Mouse (Mus musculus): ENCODE results near the gene Ggt1. TPM values are rescaled to one million over a fixed set of nuclear protein-coding genes. Genes with fewer than 3 reads are reported as not detected.

Gene Ggt1
- polyA plus RNA-seq, 1 experiment from 2014 or later: 40.9 TPM

DNA sequence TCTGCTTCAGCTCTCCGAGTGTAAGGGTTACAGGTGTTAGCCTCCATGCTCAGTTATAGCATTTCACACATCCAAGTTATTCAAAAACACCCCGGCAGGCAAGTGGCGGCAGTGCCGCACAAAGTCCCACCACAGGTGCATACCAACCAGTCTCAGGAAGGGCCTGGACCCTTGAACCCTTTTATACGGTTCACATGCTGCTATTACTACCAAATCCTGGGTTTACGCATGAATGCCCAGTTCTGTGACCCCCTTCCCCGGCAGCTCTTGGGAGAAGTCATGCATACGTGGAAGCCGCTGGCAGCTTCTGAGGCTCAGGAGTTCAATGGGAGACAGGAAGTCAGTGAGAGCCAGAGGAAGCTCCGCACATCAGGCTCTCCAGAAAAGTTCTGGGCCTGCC is 11.8 kb downstream of the Ggt1 start:
- H3K27ac ChIP-seq (ENCODE audit: low read length): no peak overlapping the region
- no peak overlapping the region for H3K4me3 ChIP-seq (ENCODE audit: low read depth, low read length)
- no peak overlapping the region for H3K4me2 ChIP-seq (ENCODE audit: low read depth, low read length)
- H3K9me3 ChIP-seq (replicated peaks; ENCODE audit: control insufficient read depth, low read length): no peaks in the 10 kb centered on the region
- 67% methylated on average over 10 of the region's 10 CpGs for WGBS (ENCODE audit: insufficient replicate concordance)
- no peak for ATAC-seq (ENCODE audit: low read depth)
- no peaks in the 10 kb centered on the region for H3K27me3 ChIP-seq (ENCODE audit: control insufficient read depth, insufficient read depth, low read depth, low read length)
- H3K9ac ChIP-seq (ENCODE audit: low read depth, low read length): no peak overlapping the region
- H3K36me3 ChIP-seq (ENCODE audit: control insufficient read depth, insufficient read depth): no peaks in the 10 kb centered on the region
- no peaks in the 10 kb centered on the region for H3K4me1 ChIP-seq (ENCODE audit: control insufficient read depth, low read depth, low read length)

DNA sequence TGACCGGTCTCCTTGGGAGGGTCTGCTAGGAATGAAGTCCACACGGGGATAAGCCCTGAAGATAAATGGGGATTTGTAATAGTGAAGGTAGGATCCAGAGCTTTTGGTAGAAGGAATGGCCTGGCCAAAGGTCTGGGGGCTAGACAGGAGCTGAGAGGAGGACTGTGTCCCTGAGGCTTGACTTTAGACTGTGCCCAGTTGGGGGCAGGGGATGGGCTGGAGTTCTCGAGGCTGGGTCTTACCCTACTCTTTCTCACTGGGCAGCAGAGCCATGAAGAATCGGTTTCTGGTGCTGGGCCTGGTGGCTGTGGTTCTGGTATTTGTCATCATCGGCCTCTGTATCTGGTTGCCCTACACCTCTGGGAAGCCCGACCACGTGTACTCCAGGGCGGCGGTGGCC is 12.6 kb downstream of the Ggt1 start:
- no peak overlapping the region for H3K27ac ChIP-seq (ENCODE audit: low read length)
- H3K4me1 ChIP-seq (ENCODE audit: control insufficient read depth, low read depth, low read length): no peaks in the 10 kb centered on the region
- H3K4me3 ChIP-seq (ENCODE audit: low read depth, low read length): no peak overlapping the region
- no peaks in the 10 kb centered on the region for H3K36me3 ChIP-seq (ENCODE audit: control insufficient read depth, insufficient read depth)
- no peak overlapping the region for H3K4me2 ChIP-seq (ENCODE audit: low read depth, low read length)
- H3K9ac ChIP-seq (ENCODE audit: low read depth, low read length): no peak overlapping the region
- ATAC-seq (ENCODE audit: low read depth): no peak
- H3K9me3 ChIP-seq (replicated peaks; ENCODE audit: control insufficient read depth, low read length): no peaks in the 10 kb centered on the region
- WGBS (ENCODE audit: insufficient replicate concordance): 73% methylated on average over 9 of the region's 9 CpGs
- H3K27me3 ChIP-seq (ENCODE audit: control insufficient read depth, insufficient read depth, low read depth, low read length): no peaks in the 10 kb centered on the region

DNA sequence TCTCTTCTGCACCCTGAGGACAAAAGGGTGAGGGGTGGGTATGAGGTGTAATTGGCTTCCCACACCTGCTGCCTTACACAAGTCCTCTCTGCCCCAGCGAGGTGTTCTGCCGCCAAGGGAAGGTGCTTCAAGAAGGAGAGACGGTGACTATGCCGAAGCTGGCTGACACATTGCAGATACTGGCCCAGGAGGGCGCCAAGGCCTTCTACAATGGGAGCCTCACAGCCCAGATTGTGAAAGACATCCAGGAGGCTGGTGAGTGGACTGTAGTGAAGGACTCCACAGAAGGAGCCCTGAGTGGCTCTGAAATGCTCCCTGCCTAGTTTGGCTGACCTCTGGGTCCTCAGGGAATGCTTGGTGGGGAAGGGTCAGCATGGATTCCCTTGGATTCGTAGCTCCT is 17.7 kb downstream of the Ggt1 start:
- Histone ChIP-seq H3K9me3 (replicated peaks; ENCODE audit: control insufficient read depth, low read length) (no peaks in the 10 kb centered on the region), H3K4me2 (ENCODE audit: low read depth, low read length) (no peak overlapping the region), H3K4me1 (ENCODE audit: control insufficient read depth, low read depth, low read length) (no peaks in the 10 kb centered on the region), H3K9ac (ENCODE audit: low read depth, low read length) (no peak overlapping the region), H3K27me3 (ENCODE audit: control insufficient read depth, insufficient read depth, low read depth, low read length) (no peaks in the 10 kb centered on the region), H3K27ac (ENCODE audit: low read length) (no peak overlapping the region), H3K36me3 (ENCODE audit: control insufficient read depth, insufficient read depth) (no peaks in the 10 kb centered on the region), H3K4me3 (ENCODE audit: low read depth, low read length) (no peak overlapping the region)
- WGBS (ENCODE audit: insufficient replicate concordance): 64% methylated on average over 6 of the region's 6 CpGs
- ATAC-seq (ENCODE audit: low read depth): no peak

DNA sequence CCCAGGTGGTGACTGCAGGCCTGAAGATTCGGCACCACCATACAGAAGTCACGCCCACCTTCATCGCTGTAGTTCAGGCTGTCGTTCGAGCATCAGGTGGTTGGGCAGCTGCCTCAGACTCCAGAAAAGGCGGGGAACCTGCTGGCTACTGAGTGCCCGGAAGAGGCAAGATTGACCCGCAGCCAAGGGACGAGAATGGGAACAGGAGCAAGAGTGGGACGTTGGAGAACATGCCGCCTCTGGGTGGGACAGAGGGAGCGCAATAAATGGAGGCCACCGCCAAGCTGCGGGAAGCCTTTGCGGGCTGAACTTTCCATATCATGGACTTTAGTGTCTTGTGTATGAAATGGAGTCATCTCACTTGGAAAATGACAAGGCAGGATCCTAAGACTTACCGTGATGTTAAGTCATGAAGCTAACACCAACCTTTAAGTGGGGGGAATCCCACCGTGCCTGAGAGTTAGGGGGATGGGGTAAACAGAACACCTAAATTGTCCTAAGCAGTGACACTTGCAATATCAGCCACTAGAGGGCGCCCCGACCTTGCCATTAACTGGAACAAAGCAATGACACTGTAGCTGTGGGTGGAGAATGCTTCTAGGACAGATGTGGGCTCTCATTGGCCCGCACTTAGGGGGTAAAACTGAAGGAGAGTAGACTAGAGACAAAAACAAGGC is 24.6 kb downstream of the Ggt1 start:
- H3K4me1 ChIP-seq (ENCODE audit: control insufficient read depth, low read depth, low read length): no peaks in the 10 kb centered on the region; the same call in 1 of the 2 replicates
- no peaks in the 10 kb centered on the region for H3K36me3 ChIP-seq (ENCODE audit: control insufficient read depth, insufficient read depth)
- H3K9ac ChIP-seq (ENCODE audit: low read depth, low read length): no peak overlapping the region
- 20% methylated on average over 20 of the region's 20 CpGs for WGBS (ENCODE audit: insufficient replicate concordance)
- H3K4me3 ChIP-seq (ENCODE audit: low read depth, low read length): no peak overlapping the region
- H3K9me3 ChIP-seq (replicated peaks; ENCODE audit: control insufficient read depth, low read length): no peaks in the 10 kb centered on the region
- H3K27me3 ChIP-seq (ENCODE audit: control insufficient read depth, insufficient read depth, low read depth, low read length): no peaks in the 10 kb centered on the region
- H3K4me2 ChIP-seq (ENCODE audit: low read depth, low read length): no peak overlapping the region
- no peak for ATAC-seq (ENCODE audit: low read depth)
- H3K27ac ChIP-seq (ENCODE audit: low read length): no peak overlapping the region

GRCm38 (mm10) chr10:75586553-75586879 is 25.1 kb downstream of the Ggt1 start:
- H3K4me3 ChIP-seq (ENCODE audit: low read depth, low read length): no peak overlapping the region
- WGBS (ENCODE audit: insufficient replicate concordance): 76% methylated on average over 1 of the region's 1 CpGs
- no peaks in the 10 kb centered on the region; the same call in 1 of the 2 replicates for H3K4me1 ChIP-seq (ENCODE audit: control insufficient read depth, low read depth, low read length)

GRCm38 (mm10) chr10:75587781-75588180 is 26.4 kb downstream of the Ggt1 start:
- Histone ChIP-seq H3K4me2 (ENCODE audit: low read depth, low read length) (no peak overlapping the region), H3K27me3 (ENCODE audit: control insufficient read depth, insufficient read depth, low read depth, low read length) (no peaks in the 10 kb centered on the region), H3K9ac (ENCODE audit: low read depth, low read length) (no peak overlapping the region), H3K4me1 (ENCODE audit: control insufficient read depth, low read depth, low read length) (no peaks in the 10 kb centered on the region; the same call in 1 of the 2 replicates), H3K27ac (ENCODE audit: low read length) (no peak overlapping the region), H3K4me3 (ENCODE audit: low read depth, low read length) (no peak overlapping the region), H3K9me3 (replicated peaks; ENCODE audit: control insufficient read depth, low read length) (no peaks in the 10 kb centered on the region), H3K36me3 (ENCODE audit: control insufficient read depth, insufficient read depth) (no peaks in the 10 kb centered on the region)
- WGBS (ENCODE audit: insufficient replicate concordance): 64% methylated on average over 4 of the region's 4 CpGs
- ATAC-seq (ENCODE audit: low read depth): no peak

More at GRCm38 (mm10) chr10:75586553-75586879, 25.1 kb downstream of the Ggt1 start:
- no peak for ATAC-seq (ENCODE audit: low read depth)
- no peaks in the 10 kb centered on the region for H3K9me3 ChIP-seq (replicated peaks; ENCODE audit: control insufficient read depth, low read length)
- H3K27ac ChIP-seq (ENCODE audit: low read length): no peak overlapping the region
- H3K36me3 ChIP-seq (ENCODE audit: control insufficient read depth, insufficient read depth): no peaks in the 10 kb centered on the region
- no peak overlapping the region for H3K4me2 ChIP-seq (ENCODE audit: low read depth, low read length)
- H3K9ac ChIP-seq (ENCODE audit: low read depth, low read length): no peak overlapping the region
- no peaks in the 10 kb centered on the region for H3K27me3 ChIP-seq (ENCODE audit: control insufficient read depth, insufficient read depth, low read depth, low read length)

DNA sequence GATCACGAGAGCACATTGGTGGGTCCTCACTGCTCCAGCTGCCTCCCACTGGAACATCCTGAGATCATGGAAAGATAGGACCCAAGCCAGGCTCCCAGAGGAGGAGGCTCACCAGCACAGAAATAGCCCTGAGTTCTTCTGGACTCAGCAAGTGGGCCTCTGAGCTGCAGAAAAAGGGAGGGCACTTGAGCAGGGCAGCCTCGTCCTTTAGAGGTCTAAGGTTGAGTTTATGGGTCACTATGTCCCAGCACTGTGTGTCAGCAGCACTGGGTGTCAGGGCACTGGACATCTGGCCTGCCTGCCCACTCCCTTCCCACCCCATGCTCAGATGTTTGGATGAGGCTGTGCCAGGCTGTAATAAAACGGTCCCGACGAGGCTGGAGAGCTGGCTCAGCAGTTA is 26.9 kb downstream of the Ggt1 start:
- Histone ChIP-seq H3K9ac (ENCODE audit: low read depth, low read length) (no peak overlapping the region), H3K4me1 (ENCODE audit: control insufficient read depth, low read depth, low read length) (no peaks in the 10 kb centered on the region; the same call in 1 of the 2 replicates), H3K27ac (ENCODE audit: low read length) (no peak overlapping the region), H3K4me3 (ENCODE audit: low read depth, low read length) (no peak overlapping the region), H3K27me3 (ENCODE audit: control insufficient read depth, insufficient read depth, low read depth, low read length) (no peaks in the 10 kb centered on the region), H3K36me3 (ENCODE audit: control insufficient read depth, insufficient read depth) (no peaks in the 10 kb centered on the region), H3K4me2 (ENCODE audit: low read depth, low read length) (no peak overlapping the region), H3K9me3 (replicated peaks; ENCODE audit: control insufficient read depth, low read length) (no peaks in the 10 kb centered on the region)
- WGBS (ENCODE audit: insufficient replicate concordance): 65% methylated on average over 5 of the region's 5 CpGs
- ATAC-seq (ENCODE audit: low read depth): no peak

GRCm38 (mm10) chr10:75589129-75589528 is 27.7 kb downstream of the Ggt1 start, which contains the start of gene Ggt5:
Gene Ggt5 (plus strand): TSS chr10:75589340.
- WGBS (ENCODE audit: insufficient replicate concordance): 19% methylated on average over 5 of the region's 5 CpGs
- H3K27me3 ChIP-seq (ENCODE audit: control insufficient read depth, insufficient read depth, low read depth, low read length): no peaks in the 10 kb centered on the region
- H3K4me3 ChIP-seq (ENCODE audit: low read depth, low read length): no peak within 1 kb of the TSS; the same call in 1 of the 2 replicates
- no peaks in the 10 kb centered on the region; the same call in 1 of the 2 replicates for H3K4me1 ChIP-seq (ENCODE audit: control insufficient read depth, low read depth, low read length)
- H3K27ac ChIP-seq (ENCODE audit: low read length): no peak within 1 kb of the TSS
- ATAC-seq (ENCODE audit: low read depth): no peak
- H3K9me3 ChIP-seq (replicated peaks; ENCODE audit: control insufficient read depth, low read length): no peaks in the 10 kb centered on the region
- no peak within 1 kb of the TSS for H3K4me2 ChIP-seq (ENCODE audit: low read depth, low read length)
- no peak within 1 kb of the TSS for H3K9ac ChIP-seq (ENCODE audit: low read depth, low read length)
- no peaks in the 10 kb centered on the region for H3K36me3 ChIP-seq (ENCODE audit: control insufficient read depth, insufficient read depth)

DNA sequence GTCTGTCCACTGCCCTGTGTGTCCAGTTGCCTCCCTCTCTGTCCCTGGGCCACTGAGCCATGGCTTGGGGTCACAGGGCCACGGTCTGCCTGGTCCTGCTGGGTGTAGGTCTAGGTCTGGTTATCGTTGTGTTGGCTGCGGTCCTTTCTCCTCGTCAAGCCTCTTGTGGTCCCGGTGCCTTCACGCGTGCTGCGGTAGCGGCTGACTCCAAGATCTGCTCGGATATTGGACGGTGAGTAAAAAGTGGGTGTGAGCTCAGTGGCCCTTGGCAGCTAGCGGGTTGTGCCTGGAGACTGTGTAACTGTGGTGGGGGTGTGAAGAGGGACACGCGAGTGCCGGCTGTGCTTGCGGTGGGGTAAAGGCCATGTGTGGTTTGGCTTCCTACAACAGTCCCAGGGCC is 28.2 kb downstream of the Ggt1 start:
- Histone ChIP-seq H3K27ac (ENCODE audit: low read length) (no peak overlapping the region), H3K4me3 (ENCODE audit: low read depth, low read length) (no peak overlapping the region; the same call in 1 of the 2 replicates), H3K36me3 (ENCODE audit: control insufficient read depth, insufficient read depth) (no peaks in the 10 kb centered on the region), H3K27me3 (ENCODE audit: control insufficient read depth, insufficient read depth, low read depth, low read length) (no peaks in the 10 kb centered on the region), H3K4me1 (ENCODE audit: control insufficient read depth, low read depth, low read length) (no peaks in the 10 kb centered on the region; the same call in 1 of the 2 replicates), H3K4me2 (ENCODE audit: low read depth, low read length) (no peak overlapping the region), H3K9me3 (replicated peaks; ENCODE audit: control insufficient read depth, low read length) (no peaks in the 10 kb centered on the region), H3K9ac (ENCODE audit: low read depth, low read length) (no peak overlapping the region)
- no peak for ATAC-seq (ENCODE audit: low read depth)
- 60% methylated on average over 16 of the region's 16 CpGs for WGBS (ENCODE audit: insufficient replicate concordance)
